Mouse (Mus musculus) bone marrow, adult 2 months (tissue): ENCODE measurements around the gene Trim16.

Source experiments
- CTCF ChIP-seq: fragments of 200-500 bp; IDR thresholded peaks from 2 replicates; pipeline ENCODE4 v1.5.1; 2011; ENCODE audit warnings: low read length, control low read depth; ENCODE audit not compliant: control insufficient read depth, insufficient read depth
- POLR2A ChIP-seq: fragments of 200-500 bp; IDR thresholded peaks from 2 replicates; pipeline ENCODE4 v1.6.1; 2011; ENCODE audit warnings: low read depth, mild to moderate bottlenecking, control low read depth, low read length, borderline replicate concordance; ENCODE audit not compliant: control insufficient read depth

- TF ChIP-seq POLR2A (no peak), CTCF (no peak)
Measured at GRCm38 (mm10) chr11:62844562-62844961, 24.5 kb downstream of the Trim16 start.
